Mouse (Mus musculus) CD4-positive, CD25-positive, alpha-beta regulatory T cell (primary cell): ENCODE data around the gene Ghrhr. TPM values are rescaled to one million over a fixed set of nuclear protein-coding genes. Genes with fewer than 3 reads are reported as not detected.

Experiments used
- polyA plus RNA-seq: library from polyadenylated mRNA; unstranded; fragments of 100-300 nt; shearing (Covaris generic); gene quantifications from one replicate; pipeline ENCODE4 v1.2.1, GENCODE M21; 2017

Ghrhr gene
- not detected for polyA plus RNA-seq

DNA sequence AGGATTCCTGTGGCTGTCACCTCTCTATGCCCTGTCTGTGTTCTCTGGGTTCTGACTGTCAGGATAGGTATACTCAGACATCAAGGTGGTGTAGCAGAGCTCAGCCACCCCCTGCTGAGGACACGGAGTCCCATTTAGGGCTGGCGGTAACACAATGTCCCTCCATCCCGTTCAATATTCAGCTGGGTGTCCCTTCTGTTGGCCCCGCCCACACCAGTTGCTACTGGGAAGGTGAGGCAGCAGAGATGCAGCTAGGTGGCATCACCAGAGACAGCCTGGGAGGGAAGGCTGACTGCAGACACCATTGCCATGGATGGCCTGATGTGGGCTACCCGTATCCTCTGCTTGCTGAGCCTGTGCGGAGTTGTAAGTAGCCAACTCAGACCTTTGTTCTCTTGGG lies at the start of gene Ghrhr:
Ghrhr (plus strand) TSS at position 220 of the 400 bp plus-strand sequence.

DNA sequence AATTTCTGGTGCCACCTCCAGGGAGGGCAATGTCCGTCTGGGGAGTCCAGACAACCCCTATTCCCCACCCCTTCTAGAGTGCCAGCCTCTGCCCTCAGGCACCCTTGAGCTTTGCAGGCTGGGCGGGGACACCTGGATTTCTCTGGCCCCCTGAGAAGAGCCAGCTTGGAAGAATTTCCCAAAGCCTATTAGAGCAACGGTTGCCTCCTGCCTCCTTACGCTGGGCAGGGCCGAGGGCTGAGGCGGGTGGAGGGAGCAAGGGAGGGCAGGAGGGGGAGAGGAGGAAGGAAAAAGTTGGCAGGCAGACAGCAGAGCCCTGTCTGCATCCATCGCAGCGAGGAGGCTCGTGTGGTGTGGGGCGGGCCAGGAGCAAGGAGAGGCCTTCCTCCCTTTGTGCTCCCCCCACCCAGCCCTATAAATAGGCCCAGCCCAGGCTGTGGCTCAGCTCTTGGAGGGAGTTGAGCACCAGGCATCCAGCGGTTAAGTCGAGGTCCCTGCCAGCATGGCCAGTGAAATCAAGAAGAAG lies 40.0 kb upstream of the Ghrhr start, which contains the start of gene Aqp1:
Aqp1 (plus strand) TSS at position 444 of the 526 bp plus-strand sequence.

Other genes starting within 250 kb of the Ghrhr start
- gene Crhr2, start 243.3 kb upstream of the Ghrhr start, polyA plus RNA-seq, result 0.11 TPM
- not detected for gene Inmt, start 201.3 kb upstream of the Ghrhr start, polyA plus RNA-seq
- 0.12 TPM for gene Mindy4, start 172.9 kb upstream of the Ghrhr start, polyA plus RNA-seq
- gene Aqp1, start 39.9 kb upstream of the Ghrhr start, polyA plus RNA-seq, result 0.11 TPM
- gene Adcyap1r1, start 75.7 kb downstream of the Ghrhr start, polyA plus RNA-seq, result not detected